Mouse (Mus musculus): ENCODE measurements around the gene Msantd4. TPM values are rescaled to one million over a fixed set of nuclear protein-coding genes. Genes with fewer than 3 reads are reported as not detected.

Msantd4 gene
- total RNA-seq (2023), result 1 to 10 TPM; 9.1 to 9.5 TPM

GRCm38 (mm10) chr9:4375828-4376639, at the start of gene Msantd4:
TSS of gene Msantd4 (plus strand) at chr9:4376562.

Other genes starting within 250 kb of the Msantd4 start
- gene Aasdhppt, start 67.1 kb upstream of the Msantd4 start, total RNA-seq (2023), result 1 to 10 TPM; 4.2 to 4.9 TPM
- gene Kbtbd3, start 66.7 kb upstream of the Msantd4 start, total RNA-seq (2023), result 1 to 10 TPM; 1.6 to 1.7 TPM

Measured in neutrophil, adult 59 days (primary cell).